Mouse (Mus musculus) heart, postnatal 4 days (tissue): ENCODE measurements around the gene Rnf5. TPM values are rescaled to one million over a fixed set of nuclear protein-coding genes. Genes with fewer than 3 reads are reported as not detected.

Experiments
- total RNA-seq, 2 experiments: library from RNA; stranded (reverse); gene quantifications; 2 replicates each; pipeline ENCODE4 v1.2.3; 2021

Gene Rnf5
- total RNA-seq, 2 experiments from 2014 or later, result 40.6 to 40.8 TPM

Other genes starting within 250 kb of the Rnf5 start
- under 1 TPM; 0.09 to 0.31 TPM for gene Btnl2, start 248.9 kb downstream of the Rnf5 start, total RNA-seq
- not detected for gene Btnl1, start 226.6 kb downstream of the Rnf5 start, total RNA-seq
- gene BC051142, start 204.9 kb downstream of the Rnf5 start, total RNA-seq, result not detected
- gene Btnl4, start 126.4 kb downstream of the Rnf5 start, total RNA-seq, result not detected
- not detected for gene Btnl6, start 86.3 kb downstream of the Rnf5 start, total RNA-seq
- gene Notch4, start 39.4 kb downstream of the Rnf5 start, total RNA-seq, result 10 to 100 TPM; 29.2 to 39.3 TPM
- gene Gpsm3, start 13.9 kb downstream of the Rnf5 start, total RNA-seq, result 1 to 10 TPM; 3.9 to 4.4 TPM
- gene Pbx2, start 12.4 kb downstream of the Rnf5 start, total RNA-seq, result 10 to 100 TPM; 34.6 to 39.5 TPM
- 1 to 10 TPM; 1.6 TPM for gene Ager, start 5.8 kb downstream of the Rnf5 start, total RNA-seq
- gene Agpat1, start 572 bp upstream of the Rnf5 start, total RNA-seq, result 10 to 100 TPM; 59.3 to 62.4 TPM
- 1 to 10 TPM; 2.5 to 3.4 TPM for gene Egfl8, start 12.3 kb upstream of the Rnf5 start, total RNA-seq
- gene Ppt2, start 24.8 kb upstream of the Rnf5 start, total RNA-seq, result 10 to 100 TPM; 37.8 to 41.8 TPM
- gene Prrt1, start 25.8 kb upstream of the Rnf5 start, total RNA-seq, result under 1 TPM; 0.52 to 0.91 TPM
- 1 to 10 TPM; 6.1 to 9.5 TPM for gene Fkbpl, start 41.1 kb upstream of the Rnf5 start, total RNA-seq
- 10 to 100 TPM; 22.3 to 24.4 TPM for gene Atf6b, start 43.5 kb upstream of the Rnf5 start, total RNA-seq
- gene Tnxb, start 66.8 kb upstream of the Rnf5 start, total RNA-seq, result 10 to 100 TPM; 47.1 to 54.2 TPM
- gene C4b, start 140.2 kb upstream of the Rnf5 start, total RNA-seq, result 1 to 10 TPM; 5.0 to 5.5 TPM
- not detected for gene Cyp21a1, start 200.9 kb upstream of the Rnf5 start, total RNA-seq
- 10 to 100 TPM; 13.6 to 16.2 TPM for gene Stk19, start 233.3 kb upstream of the Rnf5 start, total RNA-seq
- gene Dxo, start 233.3 kb upstream of the Rnf5 start, total RNA-seq, result 10 to 100 TPM; 21.4 to 23.0 TPM
- 10 to 100 TPM; 27.4 to 27.9 TPM for gene Skiv2l, start 246.5 kb upstream of the Rnf5 start, total RNA-seq
- 10 to 100 TPM; 30.4 to 34.2 TPM for gene Nelfe, start 246.7 kb upstream of the Rnf5 start, total RNA-seq